Mouse (Mus musculus) cerebellum, adult 2 months (tissue): ENCODE data around the gene Akr1b10. TPM values are rescaled to one million over a fixed set of nuclear protein-coding genes. Genes with fewer than 3 reads are reported as not detected.
"Not testable (repeated sequence)": the region's sequence is repeated elsewhere in the genome, so short reads cannot be mapped to it uniquely, and the experiment has no call there.

Experiments used
- DNase-seq, 2 experiments: peaks; one replicate each; pipeline ENCODE4 v3.0.0; 2021
- H3K27ac ChIP-seq: fragments of 200-500 bp; 2 replicates; pipeline ENCODE4 v1.5.1; 2012; ENCODE audit warnings: low read length, control low read depth, inconsistent platforms; ENCODE audit not compliant: insufficient read depth
- H3K27me3 ChIP-seq: fragments of 200-500 bp; 2 replicates; pipeline ENCODE4 v1.6.1; 2012; ENCODE audit warnings: inconsistent platforms, mild to moderate bottlenecking, low read length, moderate library complexity; ENCODE audit not compliant: control insufficient read depth, insufficient read depth
- H3K4me1 ChIP-seq: fragments of 200-500 bp; 2 replicates; pipeline ENCODE4 v1.6.1; 2011; ENCODE audit warnings: low read length; ENCODE audit not compliant: control insufficient read depth, insufficient read depth
- H3K4me3 ChIP-seq: fragments of 200-500 bp; replicated peaks from 2 replicates; pipeline ENCODE3; 2011; ENCODE audit warnings: mild to moderate bottlenecking, low read depth, low read length, control low read depth; ENCODE audit not compliant: insufficient read depth
- CTCF ChIP-seq: fragments of 200-500 bp; IDR thresholded peaks from 2 replicates; pipeline ENCODE4 v1.5.1; 2011; ENCODE audit warnings: low read depth, mild to moderate bottlenecking, control low read depth, low read length, moderate library complexity, borderline replicate concordance; ENCODE audit not compliant: insufficient read depth
- POLR2A ChIP-seq: fragments of 200-500 bp; IDR thresholded peaks from 2 replicates; pipeline ENCODE4 v1.6.1; 2011; ENCODE audit warnings: low read length, control low read depth, borderline replicate concordance; ENCODE audit not compliant: insufficient read depth
- WGBS: fragments of 180-500 bp; shearing (Covaris S2); methylation state at CpG from one replicate; pipeline ENCODE4 v1.1.7; 2018; 5-methylcytosine and 5-hydroxymethylcytosine counted together
- polyA plus RNA-seq: library from polyadenylated mRNA; depleted of rRNA; stranded (reverse); fragments of >200 nt; gene quantifications from 2 replicates; pipeline ENCODE4 v1.2.3, GENCODE M21; 2012

The Akr1b10 gene
- polyA plus RNA-seq, 1 experiment, result 45.4 TPM

DNA sequence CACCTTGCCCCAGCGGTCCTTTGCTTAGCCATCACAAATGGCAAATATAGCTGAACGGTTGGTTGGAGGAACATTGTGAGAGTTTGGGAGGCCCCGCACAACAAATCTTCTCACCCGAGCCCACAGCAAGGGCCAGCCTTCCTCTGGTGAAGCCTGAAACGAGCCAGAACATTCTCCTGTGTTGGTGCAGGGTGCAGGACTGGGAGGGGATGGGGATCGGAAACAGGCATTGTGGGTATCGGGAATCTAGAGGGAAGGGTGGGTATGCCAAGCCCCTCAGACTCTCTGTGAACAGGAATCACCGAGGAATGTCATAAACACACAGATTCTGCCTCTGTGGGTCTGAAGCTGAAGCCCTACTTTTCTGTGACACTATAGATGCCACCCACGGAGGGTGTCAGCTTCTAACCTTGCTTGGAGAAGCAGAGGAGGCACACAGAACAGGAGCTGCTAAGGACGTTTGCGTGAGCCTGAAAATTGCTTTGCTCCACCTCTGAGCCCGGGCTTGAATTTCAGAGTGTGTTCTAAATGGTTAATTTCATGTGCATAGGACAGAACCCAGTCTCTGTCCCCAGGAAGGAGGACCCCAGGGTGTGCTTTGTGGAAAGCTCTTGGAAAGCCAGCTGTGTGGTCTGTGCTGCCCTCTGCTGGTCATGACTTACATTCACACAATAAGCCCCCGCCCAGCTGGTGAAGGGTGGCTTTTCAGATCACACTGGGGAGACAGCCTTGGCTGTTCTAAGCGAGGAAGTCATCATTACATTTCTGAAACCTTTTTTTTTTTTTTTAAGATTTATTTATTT lies 37.7 kb upstream of the Akr1b10 start:
- Histone ChIP-seq H3K27me3 (no peaks in the 10 kb centered on the region; the same call in 1 of the 2 replicates), H3K4me1 (no peaks in the 10 kb centered on the region), H3K4me3 (no peak overlapping the region), H3K27ac (no peak overlapping the region)
- peak; percentile 27 to 54 for DNase-seq
- peak; percentile 81 for TF ChIP-seq CTCF
- TF ChIP-seq POLR2A, result no peak
- 55% methylated on average over 14 of the region's 14 CpGs for WGBS

GRCm38 (mm10) chr6:34350037-34350699 lies 33.9 kb upstream of the Akr1b10 start:
- Histone ChIP-seq H3K4me3 (no peak overlapping the region), H3K27me3 (no peaks in the 10 kb centered on the region; the same call in 1 of the 2 replicates), H3K4me1 (peaks cover 4% of the 10 kb centered on the region), H3K27ac (no peak overlapping the region)
- no peak for TF ChIP-seq CTCF
- TF ChIP-seq POLR2A, result no peak
- 91% methylated on average over 12 of the region's 12 CpGs for WGBS
- no peak for DNase-seq

- H3K4me3 ChIP-seq, DNase-seq, H3K27ac ChIP-seq, H3K27me3 ChIP-seq, H3K4me1 ChIP-seq: not testable (repeated sequence)
- 61% methylated on average over 10 of the region's 10 CpGs for WGBS
Measured at GRCm38 (mm10) chr6:34351481-34351880, 32.5 kb upstream of the Akr1b10 start.

DNA sequence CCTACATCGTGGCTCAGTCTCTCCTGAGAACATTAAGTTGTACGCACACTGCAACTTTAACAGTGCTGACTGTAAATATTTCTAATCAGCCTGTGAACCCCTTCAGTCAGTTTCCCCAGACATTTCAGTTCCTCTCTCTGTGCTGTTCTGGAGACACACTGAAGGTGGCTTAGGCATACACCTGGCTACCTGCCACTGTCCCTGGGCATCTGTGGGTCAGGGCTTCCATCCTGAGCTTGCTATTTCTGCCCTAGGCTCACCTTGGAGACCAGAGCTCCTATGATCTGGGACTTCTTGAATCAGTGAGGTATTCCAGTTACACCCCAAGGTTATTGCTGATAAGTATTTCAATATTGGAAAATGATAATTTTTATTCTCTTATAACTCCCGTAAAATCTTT lies 31.6 kb upstream of the Akr1b10 start:
- WGBS, result 97% methylated on average over 3 of the region's 3 CpGs
- Histone ChIP-seq H3K4me3 (no peak overlapping the region), H3K27me3 (no peaks in the 10 kb centered on the region; the same call in 1 of the 2 replicates), H3K27ac (no peak overlapping the region), H3K4me1 (peaks cover 4% of the 10 kb centered on the region)
- TF ChIP-seq POLR2A (no peak), CTCF (no peak)
- DNase-seq, result no peak

GRCm38 (mm10) chr6:34353658-34354353 lies 30.2 kb upstream of the Akr1b10 start, which contains the start of gene Akr1b8:
Gene Akr1b8, plus strand, starts transcription at chr6:34354119.
- Histone ChIP-seq H3K4me1 (peaks cover 4% of the 10 kb centered on the region), H3K27ac (no peak within 1 kb of the TSS), H3K27me3 (no peaks in the 10 kb centered on the region; the same call in 1 of the 2 replicates), H3K4me3 (no peak within 1 kb of the TSS)
- TF ChIP-seq CTCF, result no peak
- no peak for TF ChIP-seq POLR2A
- peak; percentile 75 to 88 for DNase-seq
- 8% methylated on average over 16 of the region's 16 CpGs for WGBS

DNA sequence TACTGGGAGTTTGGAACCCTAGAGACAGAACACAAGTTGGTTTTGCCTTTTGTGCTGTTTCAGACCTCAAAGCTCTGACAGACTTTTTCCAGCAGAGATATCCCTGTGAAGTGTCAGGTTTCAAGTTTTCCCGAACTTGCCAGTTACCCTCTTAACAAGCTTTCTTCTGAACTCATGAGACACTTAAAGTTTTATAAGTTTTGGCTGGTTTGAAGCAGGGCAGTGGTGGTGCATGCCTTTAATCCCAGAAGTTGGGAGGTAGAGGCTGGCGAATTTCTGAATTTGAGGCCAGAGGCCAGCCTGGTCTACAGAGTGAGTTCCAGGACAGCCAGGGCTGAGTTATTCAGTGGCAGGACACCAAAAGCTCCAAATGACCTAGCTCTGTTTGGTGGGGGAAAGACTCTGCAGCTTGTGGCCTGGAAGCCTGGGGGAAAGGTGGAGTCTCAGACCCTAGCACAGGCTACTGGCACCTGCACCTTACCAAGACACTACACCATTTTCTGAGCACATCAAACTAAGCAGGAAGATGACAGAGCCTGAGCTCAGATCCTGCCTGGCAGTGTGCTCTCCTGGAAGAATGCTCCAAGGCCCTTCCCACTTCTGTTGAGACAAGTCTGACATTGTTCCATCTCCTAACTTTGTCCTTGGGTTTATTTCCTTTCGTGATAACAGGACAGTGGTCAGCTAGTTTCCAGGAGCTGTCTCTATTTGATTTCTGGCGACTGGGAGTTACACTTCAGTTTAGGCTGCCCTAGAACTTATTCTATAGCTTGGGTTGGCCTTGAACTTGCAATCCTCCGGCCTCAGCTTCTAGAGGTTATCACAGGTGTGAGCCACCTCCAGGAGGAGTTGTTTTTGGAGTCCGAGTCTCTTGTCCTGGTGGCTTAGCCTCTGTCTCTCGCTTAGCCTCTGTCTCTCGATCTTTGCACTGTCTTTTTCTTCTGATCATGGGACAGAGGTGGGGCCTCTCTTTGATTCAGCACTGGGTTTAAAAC lies 29.4 kb upstream of the Akr1b10 start:
- 82% methylated on average over 8 of the region's 8 CpGs for WGBS
- TF ChIP-seq POLR2A (no peak), CTCF (no peak)

DNA sequence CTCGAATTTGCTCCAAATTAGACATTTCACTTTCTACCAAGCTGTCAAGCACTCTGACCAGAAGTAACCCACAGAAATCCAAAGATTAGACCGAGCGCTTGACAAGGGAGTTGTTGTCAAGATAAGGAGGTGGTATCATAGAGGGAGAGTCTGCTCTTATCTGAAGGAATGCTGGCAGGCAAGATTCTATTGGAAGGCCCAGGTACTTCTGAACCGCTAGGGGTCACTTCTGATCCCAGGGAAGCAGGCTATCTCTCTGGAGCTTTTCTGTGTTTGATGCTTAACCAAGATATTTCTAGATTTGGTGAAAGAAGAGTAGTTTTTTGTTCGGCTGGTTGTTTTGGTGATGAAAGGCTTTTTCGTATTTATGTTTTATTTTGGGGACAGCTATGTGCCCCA lies 28.7 kb upstream of the Akr1b10 start:
- Histone ChIP-seq H3K27ac (no peak overlapping the region), H3K4me3 (no peak overlapping the region), H3K27me3 (no peaks in the 10 kb centered on the region; the same call in 1 of the 2 replicates), H3K4me1 (peaks cover 4% of the 10 kb centered on the region)
- DNase-seq, result no peak
- WGBS, result 96% methylated on average over 6 of the region's 6 CpGs
- TF ChIP-seq CTCF (no peak), POLR2A (no peak)

More for the DNA sequence above, 29.4 kb upstream of the Akr1b10 start:
- H3K27ac ChIP-seq, result no peak overlapping the region
- no peak for DNase-seq
- H3K27me3 ChIP-seq, result no peaks in the 10 kb centered on the region; the same call in 1 of the 2 replicates
- peaks cover 4% of the 10 kb centered on the region for H3K4me1 ChIP-seq
- H3K4me3 ChIP-seq, result no peak overlapping the region
